16 mouse cellular contexts compared by ENCODE assay signal in genomic region chr7:34226846-34227245, GRCm38 (mm10). TPM values are rescaled to one million over a fixed set of nuclear protein-coding genes. Genes with fewer than 3 reads are reported as not detected.
DNase-seq lines count a peak whose midpoint lies in the region; ATAC-seq and TF ChIP-seq lines count a peak whose summit lies in the region.
"Had no signal": no experiment of that assay in that cellular context is flagged by ENCODE, and none has a peak within 500 bp of the region (broad histone marks: within the 10 kb centered on the region; RNA-seq: fewer than 3 reads in every experiment).

No protein-coding gene starts in this region.

- no peak overlapping the region for H3K27ac ChIP-seq in embryonic facial prominence, embryonic 13.5 days
- no peak overlapping the region; the same call in 1 of the 2 replicates for H3K27ac ChIP-seq in embryonic facial prominence, embryonic 10.5 days (replicated peaks)
- H3K27ac ChIP-seq in hindbrain, postnatal 0 days: no peak overlapping the region
- H3K27ac ChIP-seq in hindbrain, embryonic 11.5 days (ENCODE audit: low read depth, low read length): no peak overlapping the region
- no peak overlapping the region for H3K27ac ChIP-seq in midbrain, postnatal 0 days (ENCODE audit: low read depth, low read length)
- H3K27ac ChIP-seq in midbrain, embryonic 16.5 days (ENCODE audit: low read length): no peak overlapping the region
- H3K27ac ChIP-seq in small intestine, adult 2 months (ENCODE audit: insufficient read depth, low read depth, low read length): peak overlapping the region; percentile 74
- H3K27ac ChIP-seq: embryonic facial prominence, embryonic 15.5 days had no signal

- DNase-seq in embryonic facial prominence, embryonic 10.5 days (ENCODE audit: low spot score): no peak
- DNase-seq in hindbrain, postnatal 0 days (ENCODE audit: low spot score): no peak
- no peak for DNase-seq in hindbrain, embryonic 11.5 days (ENCODE audit: low spot score)
- DNase-seq in midbrain, postnatal 0 days (ENCODE audit: low spot score): no peak
- no peak for DNase-seq in layer of hippocampus, adult 11-12 months (ENCODE audit: low spot score)
- DNase-seq: cerebellum, postnatal 10 days; kidney, adult 11 months; thymus, postnatal 25 days had no signal

- H3K9ac ChIP-seq in embryonic facial prominence, embryonic 13.5 days: peak overlapping the region; percentile 11; the same call in 1 of the 2 replicates
- no peak overlapping the region for H3K9ac ChIP-seq in hindbrain, postnatal 0 days (replicated peaks; ENCODE audit: low read length)
- no peak overlapping the region for H3K9ac ChIP-seq in hindbrain, embryonic 11.5 days (ENCODE audit: low read depth, low read length)
- H3K9ac ChIP-seq in midbrain, postnatal 0 days (replicated peaks; ENCODE audit: low read length, poor library complexity, severe bottlenecking): no peak overlapping the region
- no peak overlapping the region for H3K9ac ChIP-seq in midbrain, embryonic 16.5 days (ENCODE audit: low read depth, low read length)
- H3K9ac ChIP-seq: embryonic facial prominence, embryonic 15.5 days had no signal

- H3K4me2 ChIP-seq in embryonic facial prominence, embryonic 13.5 days: no peak overlapping the region
- H3K4me2 ChIP-seq in hindbrain, postnatal 0 days (ENCODE audit: low read depth, low read length): no peak overlapping the region
- H3K4me2 ChIP-seq in hindbrain, embryonic 11.5 days (replicated peaks; ENCODE audit: low read depth, low read length): no peak overlapping the region
- no peak overlapping the region for H3K4me2 ChIP-seq in midbrain, postnatal 0 days (ENCODE audit: low read depth, low read length, poor library complexity, severe bottlenecking)
- no peak overlapping the region for H3K4me2 ChIP-seq in midbrain, embryonic 16.5 days (ENCODE audit: low read length)
- H3K4me2 ChIP-seq: embryonic facial prominence, embryonic 15.5 days had no signal

- WGBS in embryonic facial prominence, embryonic 13.5 days: 86% methylated on average over 12 of the region's 12 CpGs
- WGBS in embryonic facial prominence, embryonic 10.5 days: 92% methylated on average over 12 of the region's 12 CpGs
- WGBS in hindbrain, postnatal 0 days: 93% methylated on average over 12 of the region's 12 CpGs
- 93% methylated on average over 12 of the region's 12 CpGs for WGBS in hindbrain, embryonic 11.5 days
- 90% methylated on average over 12 of the region's 12 CpGs for WGBS in midbrain, postnatal 0 days
- 92% methylated on average over 12 of the region's 12 CpGs for WGBS in midbrain, embryonic 16.5 days
- WGBS in small intestine, adult 2 months: 85% methylated on average over 12 of the region's 12 CpGs

- no peak overlapping the region for H3K4me3 ChIP-seq in embryonic facial prominence, embryonic 13.5 days
- no peak overlapping the region for H3K4me3 ChIP-seq in embryonic facial prominence, embryonic 10.5 days
- no peak overlapping the region for H3K4me3 ChIP-seq in hindbrain, postnatal 0 days (ENCODE audit: low read length)
- no peak overlapping the region for H3K4me3 ChIP-seq in hindbrain, embryonic 11.5 days (ENCODE audit: low read depth, low read length)
- H3K4me3 ChIP-seq in midbrain, postnatal 0 days (ENCODE audit: low read depth, low read length): no peak overlapping the region
- H3K4me3 ChIP-seq in midbrain, embryonic 16.5 days (ENCODE audit: low read depth, low read length): no peak overlapping the region
- H3K4me3 ChIP-seq in small intestine, adult 2 months (ENCODE audit: low read depth, low read length): no peak overlapping the region
- H3K4me3 ChIP-seq: embryonic facial prominence, embryonic 15.5 days had no signal

- TF ChIP-seq POLR2A in small intestine, adult 2 months (IDR thresholded peaks at IDR 0.05; ENCODE audit: low read depth, low read length): no peak

- ATAC-seq in embryonic facial prominence, embryonic 13.5 days (ENCODE audit: insufficient number of reproducible peaks, insufficient read depth, low FRiP score, low TSS enrichment, low read depth): no peak
- no peak for ATAC-seq in hindbrain, postnatal 0 days
- ATAC-seq in hindbrain, embryonic 11.5 days (ENCODE audit: low FRiP score): no peak
- no peak for ATAC-seq in midbrain, postnatal 0 days (ENCODE audit: low FRiP score)
- no peak for ATAC-seq in midbrain, embryonic 16.5 days
- ATAC-seq: activated CD4-positive, CD25-positive, alpha-beta regulatory T cell, adult 4 months; forebrain, embryonic 16.5 days had no signal

- H3K27me3 ChIP-seq in embryonic facial prominence, embryonic 13.5 days: no peaks in the 10 kb centered on the region
- H3K27me3 ChIP-seq in embryonic facial prominence, embryonic 10.5 days (replicated peaks; ENCODE audit: low read depth, poor library complexity, severe bottlenecking): no peaks in the 10 kb centered on the region
- no peaks in the 10 kb centered on the region for H3K27me3 ChIP-seq in hindbrain, postnatal 0 days (ENCODE audit: insufficient read depth, low read length)
- H3K27me3 ChIP-seq in hindbrain, embryonic 11.5 days (ENCODE audit: control insufficient read depth, insufficient read depth, low read length): no peaks in the 10 kb centered on the region
- H3K27me3 ChIP-seq in midbrain, postnatal 0 days (ENCODE audit: insufficient read depth, low read length): no peaks in the 10 kb centered on the region
- H3K27me3 ChIP-seq in midbrain, embryonic 16.5 days (ENCODE audit: control insufficient read depth, insufficient read depth, low read depth, low read length): no peaks in the 10 kb centered on the region
- no peaks in the 10 kb centered on the region for H3K27me3 ChIP-seq in small intestine, adult 2 months (ENCODE audit: control insufficient read depth, insufficient read depth, low read length)
- H3K27me3 ChIP-seq: embryonic facial prominence, embryonic 15.5 days had no signal

- TF ChIP-seq CTCF in hindbrain, postnatal 0 days (IDR thresholded peaks at IDR 0.05; ENCODE audit: low read depth): peak; percentile 32
- peak; percentile 15; the same call in 1 of the 2 replicates for TF ChIP-seq CTCF in midbrain, postnatal 0 days (IDR thresholded peaks at IDR 0.05)
- TF ChIP-seq CTCF in small intestine, adult 2 months (IDR thresholded peaks at IDR 0.05; ENCODE audit: extremely low read depth, insufficient read length, insufficient replicate concordance, low read depth, low read length): 0 out of 2 replicates have a peak, but pooled peaks have one; percentile 4

- H3K4me1 ChIP-seq in embryonic facial prominence, embryonic 13.5 days: peaks cover 33% of the 10 kb centered on the region
- H3K4me1 ChIP-seq in embryonic facial prominence, embryonic 10.5 days: peaks cover 38% of the 10 kb centered on the region
- peaks cover 9% of the 10 kb centered on the region; the same call in 1 of the 2 replicates for H3K4me1 ChIP-seq in hindbrain, postnatal 0 days (ENCODE audit: insufficient read depth, low read length)
- 0 out of 2 replicates have a peak, but pooled peaks cover 2% of the 10 kb centered on the region for H3K4me1 ChIP-seq in hindbrain, embryonic 11.5 days (replicated peaks; ENCODE audit: control insufficient read depth, insufficient read depth, low read length)
- H3K4me1 ChIP-seq in midbrain, postnatal 0 days (ENCODE audit: insufficient read depth, low read length): peaks cover 9% of the 10 kb centered on the region; the same call in 1 of the 2 replicates
- H3K4me1 ChIP-seq in midbrain, embryonic 16.5 days (ENCODE audit: control insufficient read depth, insufficient read depth, low read length): peaks cover 21% of the 10 kb centered on the region
- H3K4me1 ChIP-seq in small intestine, adult 2 months (ENCODE audit: control insufficient read depth, insufficient read depth, insufficient read length, low read length): peaks cover 31% of the 10 kb centered on the region

- peaks cover 53% of the 10 kb centered on the region for H3K36me3 ChIP-seq in embryonic facial prominence, embryonic 13.5 days
- H3K36me3 ChIP-seq in embryonic facial prominence, embryonic 10.5 days (replicated peaks): peaks cover 71% of the 10 kb centered on the region
- peaks cover 39% of the 10 kb centered on the region for H3K36me3 ChIP-seq in hindbrain, postnatal 0 days (ENCODE audit: insufficient read depth, low read length)
- peaks cover 8% of the 10 kb centered on the region; the same call in 1 of the 2 replicates for H3K36me3 ChIP-seq in hindbrain, embryonic 11.5 days (ENCODE audit: control insufficient read depth, insufficient read depth, low read length)
- peaks cover 37% of the 10 kb centered on the region for H3K36me3 ChIP-seq in midbrain, postnatal 0 days (ENCODE audit: insufficient read depth, low read length)
- H3K36me3 ChIP-seq in midbrain, embryonic 16.5 days (ENCODE audit: control insufficient read depth, insufficient read depth, low read length): peaks cover 14% of the 10 kb centered on the region
- H3K36me3 ChIP-seq in small intestine, adult 2 months (ENCODE audit: control insufficient read depth, insufficient read depth, low read length): peaks cover 53% of the 10 kb centered on the region

- no peaks in the 10 kb centered on the region for H3K9me3 ChIP-seq in embryonic facial prominence, embryonic 13.5 days
- H3K9me3 ChIP-seq in embryonic facial prominence, embryonic 10.5 days: peaks cover 4% of the 10 kb centered on the region; the same call in 1 of the 2 replicates
- no peaks in the 10 kb centered on the region for H3K9me3 ChIP-seq in hindbrain, postnatal 0 days (ENCODE audit: low read length)
- no peaks in the 10 kb centered on the region for H3K9me3 ChIP-seq in hindbrain, embryonic 11.5 days (ENCODE audit: control insufficient read depth, low read length)
- H3K9me3 ChIP-seq in midbrain, postnatal 0 days (ENCODE audit: low read length): no peaks in the 10 kb centered on the region
- no peaks in the 10 kb centered on the region for H3K9me3 ChIP-seq in midbrain, embryonic 16.5 days (replicated peaks; ENCODE audit: control insufficient read depth, low read length, poor library complexity, severe bottlenecking)
- H3K9me3 ChIP-seq: embryonic facial prominence, embryonic 15.5 days had no signal

RNA-seq across cellular contexts. Expression of gene Gpi1, which starts 3.3 kb away (rescaled TPM):
- 221 and 235 TPM in 2 replicates for polyA plus RNA-seq in embryonic facial prominence, embryonic 13.5 days (2015; fragmentation: Nextera tagmentation; extraction: Ambion mirVana)
- 347 and 381 TPM in 2 replicates for polyA plus RNA-seq in embryonic facial prominence, embryonic 10.5 days (2016; fragmentation: Nextera tagmentation; extraction: Ambion mirVana)
- 389 and 393 TPM in 2 replicates for total RNA-seq in hindbrain, postnatal 0 days (2014; rRNA removed)
- polyA plus RNA-seq in hindbrain, postnatal 0 days (2015; fragmentation: Nextera tagmentation; extraction: Ambion mirVana): 413 and 448 TPM in 2 replicates
- polyA plus RNA-seq in hindbrain, embryonic 11.5 days (2014; fragmentation: Nextera tagmentation; extraction: Ambion mirVana): 267 and 282 TPM in 2 replicates
- total RNA-seq in midbrain, postnatal 0 days (2014; rRNA removed): 300 and 325 TPM in 2 replicates
- 357 and 374 TPM in 2 replicates for polyA plus RNA-seq in midbrain, postnatal 0 days (2015; fragmentation: Nextera tagmentation; extraction: Ambion mirVana)
- 272 and 297 TPM in 2 replicates for polyA plus RNA-seq in midbrain, embryonic 16.5 days (2015; fragmentation: Nextera tagmentation; extraction: Ambion mirVana)
- 291 and 420 TPM in 2 replicates for polyA plus RNA-seq in small intestine, adult 2 months (2012; rRNA removed)

RNA-seq across cellular contexts. Expression of gene Gm6096, which starts 24.0 kb away (rescaled TPM):
- not detected in 2 replicates for polyA plus RNA-seq in embryonic facial prominence, embryonic 13.5 days (2015; fragmentation: Nextera tagmentation; extraction: Ambion mirVana)
- 0.62 TPM in 1 of 2 replicates, not detected in the other for polyA plus RNA-seq in embryonic facial prominence, embryonic 10.5 days (2016; fragmentation: Nextera tagmentation; extraction: Ambion mirVana)
- total RNA-seq in hindbrain, postnatal 0 days (2014; rRNA removed): not detected in 2 replicates
- not detected in 2 replicates for polyA plus RNA-seq in hindbrain, postnatal 0 days (2015; fragmentation: Nextera tagmentation; extraction: Ambion mirVana)
- polyA plus RNA-seq in hindbrain, embryonic 11.5 days (2014; fragmentation: Nextera tagmentation; extraction: Ambion mirVana): 1.1 TPM in 1 of 2 replicates, not detected in the other
- not detected in 2 replicates for total RNA-seq in midbrain, postnatal 0 days (2014; rRNA removed)
- not detected in 2 replicates for polyA plus RNA-seq in midbrain, postnatal 0 days (2015; fragmentation: Nextera tagmentation; extraction: Ambion mirVana)
- polyA plus RNA-seq in midbrain, embryonic 16.5 days (2015; fragmentation: Nextera tagmentation; extraction: Ambion mirVana): not detected in 2 replicates
- polyA plus RNA-seq in small intestine, adult 2 months (2012; rRNA removed): not detected in 2 replicates
- polyA plus RNA-seq: activated CD4-positive, CD25-positive, alpha-beta regulatory T cell, adult 4 months; embryonic facial prominence, embryonic 15.5 days; gonadal fat pad, adult 2 months; neural tube, embryonic 14.5 days had no signal

RNA-seq across cellular contexts. Expression of gene Pdcd2l, which starts 30.4 kb away (rescaled TPM):
- 59.4 and 70.0 TPM in 2 replicates for polyA plus RNA-seq in embryonic facial prominence, embryonic 13.5 days (2015; fragmentation: Nextera tagmentation; extraction: Ambion mirVana)
- 73.5 and 80.8 TPM in 2 replicates for polyA plus RNA-seq in embryonic facial prominence, embryonic 10.5 days (2016; fragmentation: Nextera tagmentation; extraction: Ambion mirVana)
- total RNA-seq in hindbrain, postnatal 0 days (2014; rRNA removed): 37.6 and 42.7 TPM in 2 replicates
- 61.6 and 65.7 TPM in 2 replicates for polyA plus RNA-seq in hindbrain, postnatal 0 days (2015; fragmentation: Nextera tagmentation; extraction: Ambion mirVana)
- 63.8 and 79.6 TPM in 2 replicates for polyA plus RNA-seq in hindbrain, embryonic 11.5 days (2014; fragmentation: Nextera tagmentation; extraction: Ambion mirVana)
- total RNA-seq in midbrain, postnatal 0 days (2014; rRNA removed): 35.0 and 39.7 TPM in 2 replicates
- 64.4 and 68.0 TPM in 2 replicates for polyA plus RNA-seq in midbrain, postnatal 0 days (2015; fragmentation: Nextera tagmentation; extraction: Ambion mirVana)
- 76.9 and 84.3 TPM in 2 replicates for polyA plus RNA-seq in midbrain, embryonic 16.5 days (2015; fragmentation: Nextera tagmentation; extraction: Ambion mirVana)
- polyA plus RNA-seq in small intestine, adult 2 months (2012; rRNA removed): 13.7 and 15.2 TPM in 2 replicates

RNA-seq across cellular contexts. Expression of gene Uba2, which starts 57.4 kb away (rescaled TPM):
- polyA plus RNA-seq in embryonic facial prominence, embryonic 13.5 days (2015; fragmentation: Nextera tagmentation; extraction: Ambion mirVana): 226 and 239 TPM in 2 replicates
- polyA plus RNA-seq in embryonic facial prominence, embryonic 10.5 days (2016; fragmentation: Nextera tagmentation; extraction: Ambion mirVana): 289 and 295 TPM in 2 replicates
- 108 and 118 TPM in 2 replicates for total RNA-seq in hindbrain, postnatal 0 days (2014; rRNA removed)
- polyA plus RNA-seq in hindbrain, postnatal 0 days (2015; fragmentation: Nextera tagmentation; extraction: Ambion mirVana): 123 and 127 TPM in 2 replicates
- polyA plus RNA-seq in hindbrain, embryonic 11.5 days (2014; fragmentation: Nextera tagmentation; extraction: Ambion mirVana): 256 and 268 TPM in 2 replicates
- 142 and 145 TPM in 2 replicates for total RNA-seq in midbrain, postnatal 0 days (2014; rRNA removed)
- 119 and 120 TPM in 2 replicates for polyA plus RNA-seq in midbrain, postnatal 0 days (2015; fragmentation: Nextera tagmentation; extraction: Ambion mirVana)
- 163 and 172 TPM in 2 replicates for polyA plus RNA-seq in midbrain, embryonic 16.5 days (2015; fragmentation: Nextera tagmentation; extraction: Ambion mirVana)
- 6.6 and 13.2 TPM in 2 replicates for polyA plus RNA-seq in small intestine, adult 2 months (2012; rRNA removed)
